Mouse (Mus musculus) thymus, adult 2 months (tissue): ENCODE measurements at regions not wholly inside any gene's neighbourhood (a gene's known extent, or its start where the extent isn't known, plus 50 kb on each side); places are given as distances from the start of the nearest gene placed in this dataset.

Experiments used
- DNase-seq: peaks from one replicate; pipeline ENCODE4 v3.0.0; 2021
- H3K27ac ChIP-seq: fragments of 200-500 bp; 2 replicates; pipeline ENCODE4 v1.5.1; 2012; ENCODE audit warnings: low read length, control low read depth; ENCODE audit not compliant: control insufficient read depth, insufficient read depth
- H3K27me3 ChIP-seq: fragments of 200-500 bp; 2 replicates; pipeline ENCODE4 v1.6.1; 2012; ENCODE audit warnings: mild to moderate bottlenecking, low read length, moderate library complexity, mixed read lengths; ENCODE audit not compliant: control insufficient read depth, insufficient read depth
- H3K36me3 ChIP-seq: fragments of 200-500 bp; 2 replicates; pipeline ENCODE4 v1.6.1; 2012; ENCODE audit warnings: mild to moderate bottlenecking, low read length, moderate library complexity; ENCODE audit not compliant: control insufficient read depth, insufficient read depth
- H3K4me1 ChIP-seq: fragments of 200-500 bp; replicated peaks from 2 replicates; pipeline ENCODE4 v1.6.1; 2012; ENCODE audit warnings: low read length; ENCODE audit not compliant: control insufficient read depth, insufficient read depth
- H3K4me3 ChIP-seq: fragments of 200-500 bp; 2 replicates; pipeline ENCODE4 v1.5.1; 2012; ENCODE audit warnings: mild to moderate bottlenecking, low read length, control low read depth, moderate library complexity; ENCODE audit not compliant: control insufficient read depth, insufficient read depth
- CTCF ChIP-seq: fragments of 200-500 bp; IDR thresholded peaks from 2 replicates; pipeline ENCODE4 v1.5.1; 2012; ENCODE audit warnings: mild to moderate bottlenecking, control low read depth, low read length, moderate library complexity, borderline replicate concordance; ENCODE audit not compliant: control insufficient read depth, poor library complexity, insufficient read depth; ENCODE audit errors: extremely low read depth
- POLR2A ChIP-seq: fragments of 200-500 bp; IDR thresholded peaks from 2 replicates; pipeline ENCODE4 v1.6.1; 2012; ENCODE audit warnings: mild to moderate bottlenecking, low read length, control low read depth, moderate library complexity; ENCODE audit not compliant: control insufficient read depth, poor library complexity, insufficient read depth; ENCODE audit errors: extremely low read depth
- whole genome bisulfite sequencing: fragments of 180-500 bp; shearing (Covaris S2); methylation state at CpG from one replicate; pipeline ENCODE4 v1.1.7; 2018; 5-methylcytosine and 5-hydroxymethylcytosine counted together

DNA sequence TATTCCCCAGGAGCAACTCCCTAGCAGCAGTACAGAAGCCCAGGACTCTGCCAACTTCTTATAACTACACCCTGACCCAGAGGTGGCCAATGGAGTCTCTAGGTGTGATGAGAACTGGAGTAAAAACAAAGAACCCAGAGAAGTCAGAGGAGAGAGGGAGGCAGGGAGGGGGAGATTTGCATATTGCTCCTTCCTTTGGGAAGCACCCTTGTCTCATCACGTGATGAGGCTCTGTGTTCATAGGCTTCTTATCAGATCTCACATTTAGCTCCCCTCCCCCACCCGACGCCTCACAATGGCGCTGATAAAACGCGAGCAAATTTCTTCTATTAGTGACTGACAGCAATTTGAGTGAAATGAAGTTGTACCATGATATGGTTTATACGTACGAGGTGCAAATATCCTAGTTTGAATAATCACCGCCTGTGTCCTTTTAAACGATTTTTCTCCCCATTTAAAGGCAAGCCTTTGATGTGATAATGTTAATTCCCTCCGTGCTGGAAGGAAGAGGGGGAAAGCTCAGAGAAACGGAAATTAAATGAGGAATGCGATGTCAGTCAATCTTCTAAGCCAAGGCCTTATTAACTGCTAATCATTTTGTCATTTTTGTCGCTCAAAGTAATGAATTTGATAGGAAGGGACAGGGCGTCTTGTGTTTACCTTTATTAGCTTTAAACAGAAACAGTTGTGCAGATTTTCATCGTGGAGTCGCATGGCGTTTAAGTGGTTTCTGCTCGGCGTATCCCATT, 273.3 kb downstream of the Irx1 start:
- Histone ChIP-seq H3K4me3 (no peak overlapping the region), H3K4me1 (no peaks in the 10 kb centered on the region), H3K27me3 (no peaks in the 10 kb centered on the region), H3K36me3 (no peaks in the 10 kb centered on the region), H3K27ac (no peak overlapping the region)
- DNase-seq: no peak
- 43% methylated on average over 20 of the region's 20 CpGs for WGBS
- no peak for TF ChIP-seq POLR2A
- no peak for TF ChIP-seq CTCF

DNA sequence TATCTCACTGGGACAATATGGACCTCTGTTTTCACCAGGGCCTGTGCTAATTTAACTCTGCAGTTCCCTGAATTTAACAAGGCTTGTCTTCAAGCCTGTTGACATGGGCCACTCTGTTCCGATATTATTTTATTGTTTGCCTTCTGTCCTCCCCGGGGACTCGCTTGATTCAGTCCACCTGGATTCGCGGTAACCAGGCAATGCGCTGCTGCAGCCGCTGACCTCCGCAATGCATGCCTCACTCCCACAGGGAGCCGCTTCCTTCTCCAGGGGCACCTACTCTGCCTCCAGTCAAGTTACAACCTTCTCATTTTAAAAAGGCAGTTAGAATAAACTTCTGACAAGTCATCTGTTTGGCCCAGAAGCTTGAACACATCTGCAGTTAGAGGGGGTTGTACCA, 274.3 kb downstream of the Irx1 start:
- H3K27me3 ChIP-seq: no peaks in the 10 kb centered on the region
- TF ChIP-seq POLR2A: no peak
- H3K27ac ChIP-seq: no peak overlapping the region
- H3K4me1 ChIP-seq: no peaks in the 10 kb centered on the region
- H3K36me3 ChIP-seq: no peaks in the 10 kb centered on the region
- H3K4me3 ChIP-seq: no peak overlapping the region
- WGBS: 60% methylated on average over 9 of the region's 9 CpGs
- DNase-seq: no peak

DNA sequence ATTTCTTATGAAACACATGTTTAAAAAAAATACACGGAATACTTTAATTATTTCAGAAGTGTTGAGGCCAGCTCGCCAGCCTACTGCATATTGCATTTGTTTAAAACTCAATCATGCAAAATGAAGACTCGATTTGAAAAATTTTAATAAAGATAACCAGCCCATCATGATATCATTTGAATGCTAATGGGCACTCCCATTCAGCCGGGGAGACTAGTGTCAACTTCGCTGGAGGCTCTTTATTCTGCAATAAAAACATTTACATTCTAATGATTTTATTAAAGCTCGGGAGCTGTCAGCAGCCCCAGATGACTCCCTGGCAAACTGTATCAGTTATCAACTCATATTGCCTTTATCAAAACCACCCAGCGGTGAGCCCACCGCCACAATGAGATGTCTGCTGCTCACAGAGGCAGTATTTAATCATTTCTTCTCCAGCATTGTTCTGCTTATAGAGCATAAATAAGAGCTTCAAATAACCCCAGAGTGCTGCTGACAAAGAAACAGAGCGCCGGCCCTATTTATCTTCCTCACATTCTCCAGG, 287.4 kb downstream of the Irx1 start:
- Histone ChIP-seq H3K4me3 (no peak overlapping the region), H3K36me3 (no peaks in the 10 kb centered on the region), H3K4me1 (no peaks in the 10 kb centered on the region), H3K27ac (no peak overlapping the region), H3K27me3 (no peaks in the 10 kb centered on the region)
- WGBS: 89% methylated on average over 10 of the region's 10 CpGs
- no peak for TF ChIP-seq CTCF
- TF ChIP-seq POLR2A: no peak
- no peak for DNase-seq

DNA sequence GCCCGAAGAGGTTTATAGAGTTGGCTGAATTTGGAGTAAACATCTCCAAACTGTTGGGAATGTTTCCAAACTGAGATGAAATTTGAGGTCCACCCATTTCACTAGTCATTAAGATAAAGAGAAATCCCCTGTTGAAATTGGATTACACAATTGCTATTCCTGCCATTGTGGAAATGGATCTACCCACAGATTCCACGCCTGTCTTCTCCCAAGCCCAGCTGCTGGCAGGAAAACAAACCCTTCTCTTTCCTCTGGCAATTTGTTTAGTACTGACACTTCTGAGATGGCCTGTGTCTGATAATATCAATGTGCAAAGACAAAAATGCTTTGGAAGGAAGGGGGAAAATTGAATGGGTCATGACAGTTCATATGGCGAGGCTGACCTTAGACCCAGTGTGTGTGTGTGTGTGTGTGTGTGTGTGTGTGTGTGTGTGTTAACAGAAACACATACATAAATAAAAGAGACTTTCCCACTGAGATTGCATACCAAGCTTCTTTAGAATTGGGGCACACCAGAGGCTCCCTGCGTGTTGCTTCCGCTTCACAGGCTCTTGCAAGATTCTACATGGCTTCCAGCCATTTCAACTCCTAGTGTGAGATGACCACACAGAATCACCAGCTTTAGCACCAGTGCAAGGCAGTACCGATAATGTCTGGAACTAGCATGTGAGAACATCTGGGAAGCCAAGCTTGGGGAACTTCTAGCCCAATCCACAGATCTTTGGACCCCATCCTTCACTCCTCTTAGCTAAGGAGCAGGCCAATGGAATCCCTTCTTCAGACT, 293.4 kb downstream of the Irx1 start:
- no peak for TF ChIP-seq POLR2A
- no peak for TF ChIP-seq CTCF
- no peak for DNase-seq
- Histone ChIP-seq H3K36me3 (no peaks in the 10 kb centered on the region), H3K27me3 (no peaks in the 10 kb centered on the region), H3K4me1 (no peaks in the 10 kb centered on the region), H3K27ac (no peak overlapping the region), H3K4me3 (no peak overlapping the region)
- WGBS: 83% methylated on average over 6 of the region's 6 CpGs

DNA sequence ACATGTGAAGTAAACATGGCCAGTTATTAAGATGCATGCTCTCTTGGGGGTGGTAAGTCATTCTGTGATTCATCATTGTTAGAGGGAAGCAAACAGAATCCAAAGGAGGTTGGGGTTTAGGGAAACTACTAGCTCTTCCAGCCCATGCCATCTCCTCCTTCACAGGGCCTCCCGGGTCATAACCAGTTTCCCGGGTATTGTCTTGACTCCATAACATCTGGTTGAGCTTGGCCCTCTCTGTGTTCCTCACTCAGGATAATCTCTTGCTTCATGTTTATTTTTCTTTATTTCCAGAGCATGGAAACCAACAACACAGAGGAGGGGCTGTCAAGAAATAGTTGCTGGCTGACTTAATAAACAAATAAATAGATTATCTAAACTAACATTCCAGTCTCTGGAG, 295.3 kb downstream of the Irx1 start:
- no peaks in the 10 kb centered on the region for H3K27me3 ChIP-seq
- H3K36me3 ChIP-seq: no peaks in the 10 kb centered on the region
- H3K27ac ChIP-seq: no peak overlapping the region
- H3K4me3 ChIP-seq: no peak overlapping the region
- no peak for TF ChIP-seq POLR2A
- TF ChIP-seq CTCF: no peak
- H3K4me1 ChIP-seq: no peaks in the 10 kb centered on the region
- WGBS: 61% methylated on average over 2 of the region's 2 CpGs
- no peak for DNase-seq

DNA sequence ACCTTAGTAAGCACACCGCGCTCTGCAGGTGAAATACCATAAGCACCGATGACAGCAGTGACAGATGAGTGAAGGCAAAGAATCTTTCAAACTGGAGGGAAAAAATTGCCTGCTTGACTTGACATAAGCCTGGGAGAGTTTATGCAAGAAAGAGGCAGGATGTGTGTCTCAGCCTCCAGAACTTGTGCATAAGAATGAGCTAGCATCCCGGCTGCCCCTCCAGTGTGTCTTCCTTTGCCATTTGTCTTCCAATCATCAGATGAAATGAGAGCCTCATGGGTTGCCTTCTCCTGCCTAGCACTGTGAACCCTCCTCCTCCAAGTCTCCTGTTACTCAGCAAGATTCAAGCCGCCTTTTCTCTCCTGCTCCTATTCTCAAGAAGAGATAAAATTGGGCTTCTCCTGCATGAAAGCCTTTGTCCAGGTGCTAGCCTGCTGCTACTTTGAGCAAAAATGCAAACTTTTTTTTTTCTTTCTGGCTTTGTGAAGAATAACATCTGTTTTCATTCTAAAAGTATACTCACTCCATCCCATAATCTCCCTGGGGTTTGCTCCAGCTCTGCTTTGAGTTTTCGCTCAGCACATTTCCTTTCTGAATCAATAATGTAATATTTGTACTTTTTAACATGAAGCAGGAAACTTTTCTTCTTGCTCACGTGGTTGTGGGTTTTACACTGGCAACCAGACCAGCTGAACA, 298.2 kb downstream of the Irx1 start:
- H3K4me1 ChIP-seq: no peaks in the 10 kb centered on the region
- TF ChIP-seq POLR2A: no peak
- no peak overlapping the region for H3K4me3 ChIP-seq
- H3K27me3 ChIP-seq: no peaks in the 10 kb centered on the region
- no peak overlapping the region for H3K27ac ChIP-seq
- 79% methylated on average over 7 of the region's 7 CpGs for WGBS
- DNase-seq: no peak
- H3K36me3 ChIP-seq: no peaks in the 10 kb centered on the region
